Mouse (Mus musculus) megakaryocyte, embryonic 14.5 days (primary cell): Measurements from ENCODE around the gene Trabd2b.

Experiments
- FLI1 ChIP-seq: IDR thresholded peaks from 2 replicates; pipeline ENCODE4 v1.6.1; 2012; ENCODE audit warnings: low read length, inconsistent platforms, mixed read lengths
- GATA1 ChIP-seq: IDR thresholded peaks from 3 replicates; pipeline ENCODE4 v1.6.1; 2012; ENCODE audit warnings: mixed read lengths, low read length, inconsistent platforms, borderline replicate concordance

DNA sequence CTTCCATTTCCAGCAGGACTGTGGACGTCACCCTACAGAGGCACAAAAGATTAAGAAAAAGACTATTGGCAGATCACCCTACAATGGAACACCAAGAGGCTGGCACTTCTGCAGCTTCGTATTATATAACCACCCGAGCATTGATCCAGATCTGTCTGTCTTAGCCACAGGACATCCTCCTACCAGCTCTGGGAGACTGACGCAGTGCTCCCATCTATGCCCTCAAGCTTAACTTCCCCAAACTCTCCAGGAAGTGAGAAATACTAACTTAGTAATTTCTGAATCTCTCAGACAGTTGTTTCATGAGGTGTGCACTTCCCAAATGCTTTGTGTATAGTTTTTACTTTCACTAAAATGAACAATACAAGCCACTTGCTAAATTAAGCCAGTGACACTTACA is 95.1 kb downstream of the Trabd2b start:
- TF ChIP-seq GATA1 (no peak), FLI1 (no peak)
